Mouse (Mus musculus): Measurements from ENCODE around the gene Mroh7.

- TF ChIP-seq CTCF (IDR thresholded peaks at IDR 0.05; ENCODE audit: extremely low read depth, insufficient read length, insufficient replicate concordance, low read depth, low read length) (no peak), POLR2A (IDR thresholded peaks at IDR 0.05; ENCODE audit: low read depth, low read length) (no peak)
Observed at GRCm38 (mm10) chr4:106769306-106769705, 38.6 kb upstream of the Mroh7 start.
